Mouse (Mus musculus): ENCODE data around the gene Msantd1. TPM values are rescaled to one million over a fixed set of nuclear protein-coding genes. Genes with fewer than 3 reads are reported as not detected.

Gene Msantd1
- total RNA-seq, 2 experiments from 2014 or later, result 7.6 to 8.0 TPM

- intact Hi-C loops (cut with DNase I), result no loop called here
- DNase-seq (ENCODE audit: low spot score in 2 of 2), result no peak
These were observed 14.7 kb downstream of the Msantd1 start for GRCm38 (mm10) chr5:34922531-34922930.

- intact Hi-C loops (cut with DNase I), result no loop called here
These were observed 16.1 kb downstream of the Msantd1 start for GRCm38 (mm10) chr5:34923920-34924319.

GRCm38 (mm10) chr5:34924519-34924918 lies 16.7 kb downstream of the Msantd1 start:
- intact Hi-C loops (cut with DNase I), result no loop called here
- no peak for DNase-seq (ENCODE audit: low spot score in 2 of 2)

More at GRCm38 (mm10) chr5:34923920-34924319, 16.1 kb downstream of the Msantd1 start:
- DNase-seq (ENCODE audit: low spot score in 2 of 2), result no peak

GRCm38 (mm10) chr5:34927648-34928047 lies 19.8 kb downstream of the Msantd1 start:
- DNase-seq (ENCODE audit: low spot score in 2 of 2), result no peak
- intact Hi-C loops (cut with DNase I), result no loop called here

- intact Hi-C loops (cut with DNase I), result no loop called here
- no peak for DNase-seq (ENCODE audit: low spot score in 2 of 2)
These were observed 22.6 kb downstream of the Msantd1 start for GRCm38 (mm10) chr5:34930151-34930975.

GRCm38 (mm10) chr5:34931091-34931490 lies 23.3 kb downstream of the Msantd1 start:
- DNase-seq (ENCODE audit: low spot score in 2 of 2), result no peak
- intact Hi-C loops (cut with DNase I), result no loop called here

- intact Hi-C loops (cut with DNase I), result no loop called here
- DNase-seq (ENCODE audit: low spot score in 2 of 2), result no peak
These were observed 24.0 kb downstream of the Msantd1 start for GRCm38 (mm10) chr5:34931516-34932457.

- intact Hi-C loops (cut with DNase I), result no loop called here
- no peak for DNase-seq (ENCODE audit: low spot score in 2 of 2)
These were observed 24.6 kb downstream of the Msantd1 start for GRCm38 (mm10) chr5:34932458-34932806.

- intact Hi-C loops (cut with DNase I), result no loop called here
- DNase-seq (ENCODE audit: low spot score in 2 of 2), result no peak
These were observed 25.6 kb downstream of the Msantd1 start for GRCm38 (mm10) chr5:34933461-34933860.

GRCm38 (mm10) chr5:34941710-34942470 lies 34.1 kb downstream of the Msantd1 start:
- no peak for DNase-seq (ENCODE audit: low spot score in 2 of 2)

GRCm38 (mm10) chr5:34943428-34943827 lies 35.6 kb downstream of the Msantd1 start:
- no peak for DNase-seq (ENCODE audit: low spot score in 2 of 2)
- intact Hi-C loops (cut with DNase I), result no loop called here

More at GRCm38 (mm10) chr5:34941710-34942470, 34.1 kb downstream of the Msantd1 start:
- intact Hi-C loops (cut with DNase I), result no loop called here

GRCm38 (mm10) chr5:34948861-34949760 lies 41.3 kb downstream of the Msantd1 start, which contains the start of gene Rgs12:
Gene Rgs12 (plus strand): TSS chr5:34949445.
- intact Hi-C loops (cut with DNase I), result no loop called here
- peak; percentile 43 to 54 for DNase-seq (ENCODE audit: low spot score in 2 of 2)

- no peak for DNase-seq (ENCODE audit: low spot score in 2 of 2)
- intact Hi-C loops (cut with DNase I), result no loop called here
These were observed 42.0 kb downstream of the Msantd1 start for GRCm38 (mm10) chr5:34949769-34950211.

GRCm38 (mm10) chr5:34950486-34951160 lies 42.8 kb downstream of the Msantd1 start:
- peak in 1 of 2 experiments; percentile 11 for DNase-seq (ENCODE audit: low spot score in 2 of 2)
- intact Hi-C loops (cut with DNase I), result no loop called here

GRCm38 (mm10) chr5:34951161-34951834 lies 43.5 kb downstream of the Msantd1 start:
- no peak for DNase-seq (ENCODE audit: low spot score in 2 of 2)

GRCm38 (mm10) chr5:34954508-34954907 lies 46.7 kb downstream of the Msantd1 start:
- no peak for DNase-seq (ENCODE audit: low spot score in 2 of 2)
- intact Hi-C loops (cut with DNase I), result no loop called here

More at GRCm38 (mm10) chr5:34951161-34951834, 43.5 kb downstream of the Msantd1 start:
- intact Hi-C loops (cut with DNase I), result no loop called here

GRCm38 (mm10) chr5:34955630-34956029 lies 47.8 kb downstream of the Msantd1 start:
- intact Hi-C loops (cut with DNase I), result no loop called here
- DNase-seq (ENCODE audit: low spot score in 2 of 2), result no peak
